Mouse (Mus musculus) left cerebral cortex, postnatal 10 days (tissue): ENCODE results near the gene Msln. TPM values are rescaled to one million over a fixed set of nuclear protein-coding genes. Genes with fewer than 3 reads are reported as not detected.
A peak's percentile ranks its signal among the peaks of the same experiment; 100 is the strongest.

Experiments used
- microRNA-seq: library from miRNA; unstranded; fragments of <30 nt; microRNA quantifications from one replicate; pipeline ENCODE4 v1.2.0, GENCODE M21; 2022
- total RNA-seq, 2 experiments: library from RNA; stranded (reverse); gene quantifications; 2 replicates each; pipeline ENCODE4 v1.2.3; 2021

Gene Msln
- total RNA-seq, 2 experiments from 2014 or later: 4.0 to 5.4 TPM

Small RNA genes within 50 kb of the gene (microRNA-seq; reads per million reads assigned to microRNA genes)
- not detected for gene Gm25083
- gene Mir6966: 4.6 reads per million, percentile 16 among the genes with 10 or more reads in this experiment

Other genes with a start within 250 kb of the Msln start
- 10 to 100 TPM; 45.3 to 56.2 TPM for gene Sox8, start 183.7 kb downstream of the Msln start, total RNA-seq
- 10 to 100 TPM; 22.2 to 23.4 TPM for gene Lmf1, start 175.3 kb downstream of the Msln start, total RNA-seq
- gene Gng13, start 37.2 kb downstream of the Msln start, total RNA-seq: 10 to 100 TPM; 86.1 to 88.9 TPM
- 1 to 10 TPM; 3.0 to 4.8 TPM for gene Chtf18, start 27.0 kb downstream of the Msln start, total RNA-seq
- 10 to 100 TPM; 31.9 to 32.4 TPM for gene Rpusd1, start 26.7 kb downstream of the Msln start, total RNA-seq
- gene Mslnl, start 18.3 kb downstream of the Msln start, total RNA-seq: not detected
- gene Narfl, start 19.4 kb upstream of the Msln start, total RNA-seq: 10 to 100 TPM; 26.2 to 26.3 TPM
- 100 to 1,000 TPM; 132 to 133 TPM for gene Haghl, start 31.3 kb upstream of the Msln start, total RNA-seq
- under 1 TPM in 1 of 2 experiments, not detected in 1; 0.16 TPM for gene Ccdc78, start 32.2 kb upstream of the Msln start, total RNA-seq
- gene Fam173a, start 38.5 kb upstream of the Msln start, total RNA-seq: 10 to 100 TPM; 74.3 to 74.9 TPM
- 1 to 10 TPM; 1.7 to 2.3 TPM for gene AC134908.4, start 41.3 kb upstream of the Msln start, total RNA-seq
- 10 to 100 TPM; 59.8 to 61.1 TPM for gene Metrn, start 42.8 kb upstream of the Msln start, total RNA-seq
- gene Fbxl16, start 54.7 kb upstream of the Msln start, total RNA-seq: 100 to 1,000 TPM; 306 to 311 TPM
- 10 to 100 TPM; 20.4 to 24.6 TPM for gene Wdr24, start 69.2 kb upstream of the Msln start, total RNA-seq
- gene Jmjd8, start 74.5 kb upstream of the Msln start, total RNA-seq: 10 to 100 TPM; 59.9 to 61.5 TPM
- gene Stub1, start 79.0 kb upstream of the Msln start, total RNA-seq: 100 to 1,000 TPM; 168 to 171 TPM
- gene Rhbdl1, start 82.9 kb upstream of the Msln start, total RNA-seq: 10 to 100 TPM; 84.5 to 94.2 TPM
- 10 to 100 TPM; 28.7 to 29.9 TPM for gene Gm20683, start 87.4 kb upstream of the Msln start, total RNA-seq
- gene Rhot2, start 90.5 kb upstream of the Msln start, total RNA-seq: 10 to 100 TPM; 68.8 to 74.7 TPM
- gene Wdr90, start 107.1 kb upstream of the Msln start, total RNA-seq: 10 to 100 TPM; 34.0 to 35.6 TPM
- gene Mcrip2, start 114.4 kb upstream of the Msln start, total RNA-seq: 10 to 100 TPM; 27.7 to 31.4 TPM
- gene Mettl26, start 120.7 kb upstream of the Msln start, total RNA-seq: 10 to 100 TPM; 34.8 to 36.0 TPM
- 1 to 10 TPM in 1 of 2 experiments, under 1 TPM in 1; 0.63 to 1.4 TPM for gene Wfikkn1, start 126.5 kb upstream of the Msln start, total RNA-seq
- 10 to 100 TPM; 46.2 to 53.4 TPM for gene Rab40c, start 165.3 kb upstream of the Msln start, total RNA-seq
- 100 to 1,000 TPM; 123 to 126 TPM for gene Pigq, start 190.6 kb upstream of the Msln start, total RNA-seq
- gene Nhlrc4, start 190.6 kb upstream of the Msln start, total RNA-seq: not detected
- not detected for gene A930017K11Rik, start 198.2 kb upstream of the Msln start, total RNA-seq
- gene Capn15, start 231.4 kb upstream of the Msln start, total RNA-seq: 10 to 100 TPM; 41.5 to 42.5 TPM